Mouse (Mus musculus) cerebellum, adult 9-11 months (tissue): ENCODE results near the gene Tesk1.

ENCODE experiments used
- DNase-seq: peaks from one replicate; pipeline ENCODE4 v3.0.0; 2022

The Tesk1 gene

DNA sequence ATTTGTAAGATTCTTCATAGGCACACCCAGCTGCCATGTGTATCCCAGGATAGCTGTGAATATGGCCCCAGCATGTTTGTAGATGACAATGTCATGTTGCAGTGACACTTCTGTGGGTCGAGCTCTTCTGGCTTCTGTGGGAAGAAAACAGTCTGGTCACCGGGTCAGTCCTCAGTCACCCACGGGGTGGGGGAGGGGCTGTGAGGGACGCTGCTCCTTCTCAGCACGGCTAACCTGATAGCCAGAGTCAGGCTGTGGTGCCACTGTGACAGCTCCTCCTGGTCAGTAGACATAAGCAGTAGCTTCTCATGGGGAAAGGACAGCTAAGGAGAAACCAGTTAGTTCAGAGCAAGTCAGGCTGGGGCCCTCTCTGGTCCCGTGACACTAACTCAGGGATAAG is 54.8 kb downstream of the Tesk1 start:
- DNase-seq = no peak

DNA sequence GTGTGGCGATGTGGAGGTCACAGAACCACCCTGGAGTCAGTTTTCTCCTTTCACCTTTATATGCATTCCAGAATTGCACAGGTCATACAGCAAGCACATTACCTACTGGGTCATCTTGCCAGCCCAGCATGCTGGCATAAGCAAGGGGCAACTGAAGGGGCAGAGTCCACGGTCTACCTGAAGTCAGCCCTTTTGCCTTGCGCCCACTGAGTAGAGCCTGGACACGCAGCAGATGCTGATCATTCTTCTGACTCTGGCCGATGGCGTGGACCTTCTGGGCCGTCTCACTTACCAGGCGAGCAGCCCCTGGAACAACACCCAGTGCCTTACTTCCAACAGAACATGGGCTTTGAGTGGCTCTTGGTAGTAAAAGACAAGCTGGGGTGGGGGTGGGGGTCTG is 55.7 kb downstream of the Tesk1 start:
- no peak for DNase-seq
